Mouse (Mus musculus) erythroblast, embryonic 14.5 days (primary cell): ENCODE data around the gene Ptges3.

ENCODE experiments used
- GATA1 ChIP-seq: IDR thresholded peaks from 2 replicates; pipeline ENCODE4 v1.6.1; 2012; ENCODE audit warnings: low read length, inconsistent platforms, mixed read lengths
- TAL1 ChIP-seq: IDR thresholded peaks from 3 replicates; pipeline ENCODE4 v1.6.1; 2012; ENCODE audit warnings: low read length, inconsistent platforms, mixed read lengths

- TF ChIP-seq GATA1: peak; percentile 32; the same call in 1 of the 2 replicates
- no peak for TF ChIP-seq TAL1
These were observed 10.4 kb downstream of the Ptges3 start for GRCm38 (mm10) chr10:128069201-128069600.
